ENCODE assay signal across 35 mouse cellular contexts in the genomic region with DNA sequence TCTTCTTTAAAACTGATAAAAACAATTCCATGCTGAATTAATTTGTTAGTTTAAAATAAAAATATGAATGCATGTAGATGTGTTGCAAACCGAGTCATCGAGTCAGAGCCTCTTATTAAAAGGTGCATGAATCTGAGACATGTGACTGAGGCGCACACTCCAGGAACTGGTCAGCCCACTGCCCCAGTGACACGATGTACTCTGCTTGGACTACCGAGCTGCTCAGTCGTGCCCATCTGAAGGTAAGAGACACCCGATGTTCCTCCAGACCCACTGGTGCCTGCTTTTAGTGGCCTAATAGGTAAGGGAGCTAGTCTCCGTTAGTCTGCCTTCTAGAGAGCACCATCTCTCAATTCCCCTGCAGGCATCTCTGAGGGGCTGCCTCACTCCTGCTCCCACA.
"Had no signal": no experiment of that assay in that cellular context is flagged by ENCODE, and none has a peak within 500 bp of the region (broad histone marks: within the 10 kb centered on the region; RNA-seq: fewer than 3 reads in every experiment).

No protein-coding gene starts in this region.

- H3K27me3 ChIP-seq: heart, embryonic 12.5 days; heart, embryonic 13.5 days; heart, embryonic 15.5 days; hindbrain, embryonic 12.5 days; hindbrain, embryonic 13.5 days; hindbrain, embryonic 15.5 days; intestine, embryonic 15.5 days; kidney, embryonic 15.5 days had no signal

- H3K27ac ChIP-seq: heart, embryonic 10.5 days; heart, embryonic 13.5 days; heart, embryonic 15.5 days; hindbrain, embryonic 10.5 days; hindbrain, embryonic 12.5 days; hindbrain, embryonic 13.5 days; hindbrain, embryonic 14.5 days; hindbrain, embryonic 15.5 days; hindbrain, postnatal 0 days; intestine, embryonic 15.5 days; kidney, embryonic 15.5 days; kidney, postnatal 0 days; layer of hippocampus, adult 2 months had no signal

- H3K4me2 ChIP-seq: heart, embryonic 11.5 days; heart, embryonic 12.5 days; heart, embryonic 13.5 days; heart, embryonic 15.5 days; hindbrain, embryonic 12.5 days; hindbrain, embryonic 13.5 days; hindbrain, embryonic 14.5 days; hindbrain, embryonic 15.5 days; intestine, embryonic 15.5 days; kidney, embryonic 15.5 days had no signal

- H3K9ac ChIP-seq: heart, embryonic 12.5 days; heart, embryonic 13.5 days; heart, embryonic 15.5 days; hindbrain, embryonic 12.5 days; hindbrain, embryonic 13.5 days; hindbrain, embryonic 14.5 days; hindbrain, embryonic 15.5 days; intestine, embryonic 15.5 days; kidney, embryonic 15.5 days had no signal

- ATAC-seq: hindbrain, embryonic 16.5 days; hindbrain, postnatal 0 days; inflammation-experienced regulatory T-cells, adult 6 months; intestine, embryonic 15.5 days; intestine, embryonic 16.5 days; intestine, postnatal 0 days had no signal

- H3K4me3 ChIP-seq: heart, embryonic 10.5 days; heart, embryonic 12.5 days; heart, embryonic 13.5 days; heart, embryonic 15.5 days; hindbrain, embryonic 10.5 days; hindbrain, embryonic 12.5 days; hindbrain, embryonic 13.5 days; hindbrain, embryonic 15.5 days; intestine, embryonic 15.5 days; kidney, embryonic 15.5 days; layer of hippocampus, adult 2 months had no signal

- H3K9me3 ChIP-seq: heart, embryonic 10.5 days; heart, embryonic 12.5 days; heart, embryonic 13.5 days; heart, embryonic 15.5 days; hindbrain, embryonic 10.5 days; hindbrain, embryonic 12.5 days; hindbrain, embryonic 13.5 days; hindbrain, embryonic 15.5 days; intestine, embryonic 15.5 days; kidney, embryonic 15.5 days had no signal

- DNase-seq: heart, postnatal 10 days; heart, postnatal 14 days; heart, postnatal 36 days; heart, postnatal 4 days; kidney, adult 11 months; kidney, adult 18-20 months; kidney, adult 2 months; kidney, adult 8-10 months; kidney, adult 9 months; kidney, postnatal 10 days; kidney, postnatal 14 days; kidney, postnatal 25 days; kidney, postnatal 36 days; kidney, postnatal 4 days; layer of hippocampus, adult 9-11 months; layer of hippocampus, postnatal 36 days had no signal

- H3K36me3 ChIP-seq: heart, embryonic 10.5 days; heart, embryonic 12.5 days; heart, embryonic 13.5 days; heart, embryonic 15.5 days; hindbrain, embryonic 10.5 days; hindbrain, embryonic 12.5 days; hindbrain, embryonic 13.5 days; hindbrain, embryonic 15.5 days; intestine, embryonic 15.5 days; kidney, embryonic 15.5 days had no signal
